Mouse (Mus musculus) thymus, postnatal 0 days (tissue): ENCODE measurements around the gene 4933427I04Rik. TPM values are rescaled to one million over a fixed set of nuclear protein-coding genes. Genes with fewer than 3 reads are reported as not detected.

Source experiments
- polyA plus RNA-seq: library from polyadenylated mRNA; unstranded; fragments of >200 nt; fragmentation: Nextera tagmentation; extraction: Ambion mirVana; gene quantifications from 2 replicates; pipeline ENCODE4 v1.2.1, GENCODE M21; 2015

4933427I04Rik gene
- polyA plus RNA-seq, 1 experiment from 2014 or later, result not detected

Other genes starting within 250 kb of the 4933427I04Rik start
- gene Macf1, start 175.3 kb upstream of the 4933427I04Rik start, polyA plus RNA-seq, result 32.8 and 37.1 TPM in 2 replicates
- gene Ndufs5, start 141.5 kb upstream of the 4933427I04Rik start, polyA plus RNA-seq, result 485 and 491 TPM in 2 replicates
- gene Akirin1, start 109.3 kb upstream of the 4933427I04Rik start, polyA plus RNA-seq, result 95.5 and 113 TPM in 2 replicates
- 9.1 and 9.9 TPM in 2 replicates for gene Rhbdl2, start 71.8 kb upstream of the 4933427I04Rik start, polyA plus RNA-seq
- 64.7 and 76.5 TPM in 2 replicates for gene Mycbp, start 45.2 kb downstream of the 4933427I04Rik start, polyA plus RNA-seq
- 41.2 and 48.5 TPM in 2 replicates for gene Rragc, start 57.8 kb downstream of the 4933427I04Rik start, polyA plus RNA-seq
- gene 4930535I16Rik, start 58.3 kb downstream of the 4933427I04Rik start, polyA plus RNA-seq, result not detected in 2 replicates